Mouse (Mus musculus) G1E (cell line): ENCODE data around the gene Emilin3. TPM values are rescaled to one million over a fixed set of nuclear protein-coding genes. Genes with fewer than 3 reads are reported as not detected.

Experiments used
- ATAC-seq: 2 replicates; pipeline ENCODE4 v1.8.0; 2016; ENCODE audit warnings: mild to moderate bottlenecking; ENCODE audit not compliant: insufficient number of reproducible peaks, poor library complexity, low FRiP score, severe bottlenecking; ENCODE audit errors: extremely low read depth
- DNase-seq: peaks from one replicate; pipeline ENCODE4 v3.0.0; 2012; ENCODE audit warnings: low spot score
- H3K27me3 ChIP-seq: 2 replicates; pipeline ENCODE4 v1.6.1; 2012; ENCODE audit warnings: mild to moderate bottlenecking, low read length, inconsistent platforms; ENCODE audit not compliant: insufficient read depth
- H3K36me3 ChIP-seq: replicated peaks from 2 replicates; pipeline ENCODE3; 2012; ENCODE audit warnings: mild to moderate bottlenecking, inconsistent platforms
- H3K4me1 ChIP-seq: 2 replicates; pipeline ENCODE4 v1.6.1; 2012; ENCODE audit warnings: low read depth, low read length, inconsistent platforms, mixed read lengths; ENCODE audit not compliant: insufficient read depth
- H3K4me3 ChIP-seq: 2 replicates; pipeline ENCODE4 v1.5.1; 2012; ENCODE audit warnings: low read depth, mild to moderate bottlenecking, inconsistent platforms, low read length, moderate library complexity, mixed read lengths
- H3K9me3 ChIP-seq: replicated peaks from 2 replicates; pipeline ENCODE4 v1.6.1; 2012; ENCODE audit warnings: inconsistent platforms
- CTCF ChIP-seq: IDR thresholded peaks from 2 replicates; pipeline ENCODE4 v1.5.1; 2012; ENCODE audit warnings: low read depth, low read length, inconsistent platforms, mixed read lengths
- GATA1 ChIP-seq: IDR thresholded peaks from 2 replicates; pipeline ENCODE4 v1.6.1; 2012; ENCODE audit warnings: borderline replicate concordance, low read length, inconsistent platforms, mixed read lengths
- GATA2 ChIP-seq: IDR thresholded peaks from 2 replicates; pipeline ENCODE4 v1.6.1; 2012; ENCODE audit warnings: low read depth, low read length, inconsistent platforms, borderline replicate concordance
- POLR2AphosphoS5 ChIP-seq: IDR thresholded peaks from 2 replicates; pipeline ENCODE4 v1.6.1; 2012; ENCODE audit warnings: low read depth, low read length, inconsistent platforms; ENCODE audit not compliant: insufficient replicate concordance
- TAL1 ChIP-seq: conservative IDR thresholded peaks from 2 replicates; pipeline ENCODE4 v1.6.1; 2012; ENCODE audit warnings: low read depth, low read length, inconsistent platforms, mixed read lengths
- polyA plus RNA-seq: library from polyadenylated mRNA; stranded (reverse); fragments of >175 nt; gene quantifications from 2 replicates; pipeline ENCODE4 v1.2.3, GENCODE M21; 2012
- total RNA-seq, 2 experiments: library from RNA; stranded (forward) in 1 of 2; stranded (reverse) in 1 of 2; fragments of 200-1000 nt in 1 of 2; fragments of >200 nt in 1 of 2; fragmentation: Nextera tagmentation in 1 of 2; gene quantifications; 2 replicates each; pipeline ENCODE4 v1.2.3; 2014 to 2017

Emilin3 gene
- total and polyA plus RNA-seq, 3 experiments = 0.05 TPM; not detected in 2

DNA sequence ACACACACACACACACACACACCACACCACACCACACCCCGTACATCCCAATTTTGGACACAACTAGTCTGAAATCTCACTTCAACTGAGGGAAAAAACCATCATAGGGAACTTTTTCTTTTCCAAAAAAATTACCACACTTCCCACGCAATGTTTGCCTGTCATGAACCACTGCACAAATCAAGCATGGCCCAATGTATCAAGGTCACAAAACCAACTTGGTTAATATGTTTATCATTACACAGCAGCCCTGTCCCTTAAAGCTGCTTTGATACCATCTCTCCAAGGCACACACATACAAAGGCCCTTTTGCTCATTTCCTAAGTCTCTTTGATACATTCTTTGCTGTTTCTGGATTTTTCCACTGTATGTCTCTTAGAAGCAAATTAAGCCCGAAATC lies 40.8 kb downstream of the Emilin3 start:
- H3K4me1 ChIP-seq = peaks cover 21% of the 10 kb centered on the region
- H3K4me3 ChIP-seq = no peak overlapping the region
- ATAC-seq = no peak
- no peaks in the 10 kb centered on the region for H3K9me3 ChIP-seq
- no peak for TF ChIP-seq POLR2AphosphoS5
- no peak for TF ChIP-seq TAL1
- no peak for TF ChIP-seq GATA2
- no peak for TF ChIP-seq CTCF
- TF ChIP-seq GATA1 = no peak
- DNase-seq = no peak
- no peaks in the 10 kb centered on the region for H3K36me3 ChIP-seq
- no peaks in the 10 kb centered on the region for H3K27me3 ChIP-seq

DNA sequence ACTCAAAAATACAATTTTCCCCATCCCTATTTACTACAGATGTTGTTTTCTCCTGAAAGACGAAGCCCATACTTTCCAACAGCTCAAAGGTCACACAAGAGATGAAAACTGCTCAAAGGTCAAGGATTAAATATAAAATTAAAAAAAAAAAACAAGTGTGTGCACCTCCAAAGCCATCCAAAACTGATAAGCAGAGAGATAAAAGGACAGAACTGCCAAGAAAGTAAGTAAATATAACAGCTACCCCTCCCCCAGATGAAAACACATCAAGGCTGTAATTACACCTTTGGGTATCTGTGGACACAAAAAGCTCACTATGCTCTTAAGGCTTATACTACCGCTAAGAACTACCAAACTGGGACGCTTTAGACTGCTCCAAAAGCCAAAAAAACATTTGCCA lies 42.7 kb downstream of the Emilin3 start:
- H3K27me3 ChIP-seq = no peaks in the 10 kb centered on the region
- H3K4me1 ChIP-seq = peaks cover 21% of the 10 kb centered on the region
- ATAC-seq (no peak), DNase-seq (no peak)
- no peaks in the 10 kb centered on the region for H3K36me3 ChIP-seq
- H3K9me3 ChIP-seq = no peaks in the 10 kb centered on the region
- H3K4me3 ChIP-seq = no peak overlapping the region
- TF ChIP-seq POLR2AphosphoS5 = no peak
- no peak for TF ChIP-seq CTCF
- TF ChIP-seq GATA1 = no peak
- TF ChIP-seq GATA2 = no peak
- TF ChIP-seq TAL1 = no peak

DNA sequence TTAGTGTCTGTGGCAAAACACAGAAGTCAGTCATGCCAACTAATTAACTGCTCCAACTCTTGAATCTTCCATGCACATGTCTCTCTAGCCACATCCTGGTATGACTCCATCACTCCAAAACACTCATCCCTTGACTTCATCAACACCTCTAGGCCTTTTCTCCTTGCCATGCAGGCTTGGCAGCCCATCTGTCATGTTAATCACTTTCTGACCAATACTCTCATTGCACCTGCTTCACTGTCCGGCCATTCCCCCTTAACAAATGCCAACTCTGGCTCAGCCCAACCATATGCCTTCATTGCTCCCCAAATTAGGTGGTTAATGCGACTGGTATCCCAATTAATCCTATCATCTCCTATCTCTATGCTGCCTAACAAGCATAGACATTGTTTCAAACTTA lies 46.9 kb downstream of the Emilin3 start:
- no peak overlapping the region for H3K4me3 ChIP-seq
- no peaks in the 10 kb centered on the region for H3K36me3 ChIP-seq
- no peak for DNase-seq
- no peaks in the 10 kb centered on the region for H3K27me3 ChIP-seq
- ATAC-seq = no peak
- no peaks in the 10 kb centered on the region for H3K4me1 ChIP-seq
- TF ChIP-seq GATA2 (no peak), CTCF (no peak), POLR2AphosphoS5 (no peak), GATA1 (no peak), TAL1 (no peak)
- no peaks in the 10 kb centered on the region for H3K9me3 ChIP-seq

DNA sequence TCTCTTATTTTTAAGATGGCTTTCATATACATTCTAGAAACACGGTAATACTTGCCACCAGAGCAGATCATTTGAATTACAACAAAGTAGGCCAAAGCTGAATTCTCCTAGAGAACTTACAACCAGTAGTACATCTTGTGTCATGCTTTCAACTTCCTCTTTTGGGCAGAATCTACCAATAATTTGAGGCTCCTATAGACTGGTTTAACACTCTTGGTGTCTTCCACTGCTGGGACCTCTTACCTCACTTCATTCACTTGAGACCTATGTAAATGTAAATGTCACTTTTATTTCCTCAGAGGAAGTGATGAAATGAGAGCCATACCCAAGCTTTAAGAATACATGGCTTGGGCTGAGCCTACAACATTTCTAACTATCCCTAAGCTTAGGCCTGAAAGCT lies 48.0 kb downstream of the Emilin3 start:
- DNase-seq (no peak), ATAC-seq (peak; percentile 46)
- TF ChIP-seq GATA1 = no peak
- TF ChIP-seq TAL1 = no peak
- TF ChIP-seq CTCF = no peak
- Histone ChIP-seq H3K4me1 (no peaks in the 10 kb centered on the region), H3K27me3 (no peaks in the 10 kb centered on the region), H3K9me3 (no peaks in the 10 kb centered on the region), H3K4me3 (no peak overlapping the region), H3K36me3 (no peaks in the 10 kb centered on the region)

DNA sequence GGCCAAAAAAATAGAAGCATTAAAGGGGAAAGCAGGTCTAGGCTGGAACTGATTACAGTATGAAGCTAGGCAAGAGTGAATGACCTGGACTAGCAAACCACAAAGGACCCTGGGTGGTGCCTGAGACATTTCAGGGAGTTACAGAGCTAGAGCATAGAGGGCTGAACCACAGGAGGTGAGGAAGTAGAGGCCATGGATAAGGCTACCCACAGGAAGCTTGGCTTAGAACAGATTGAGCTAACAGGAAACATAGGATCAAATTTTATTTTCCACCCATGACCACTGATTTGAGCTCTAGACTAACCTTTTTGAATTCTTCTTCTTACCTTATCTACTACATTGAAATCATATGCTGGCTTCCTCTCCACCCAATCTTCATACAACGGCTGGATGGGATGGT lies 51.8 kb downstream of the Emilin3 start:
- TF ChIP-seq GATA2 (no peak), TAL1 (no peak), POLR2AphosphoS5 (no peak), GATA1 (no peak), CTCF (no peak)
- no peaks in the 10 kb centered on the region for H3K27me3 ChIP-seq
- DNase-seq (no peak), ATAC-seq (no peak)
- H3K9me3 ChIP-seq = no peaks in the 10 kb centered on the region
- H3K4me3 ChIP-seq = no peak overlapping the region
- H3K36me3 ChIP-seq = no peaks in the 10 kb centered on the region
- H3K4me1 ChIP-seq = no peaks in the 10 kb centered on the region

Other genes with a start within 250 kb of the Emilin3 start
- 11.1 and 17.5 TPM in 2 replicates for gene Plcg1, start 181.0 kb downstream of the Emilin3 start, total RNA-seq (2014; fragmentation: Nextera tagmentation)
- gene Plcg1, start 181.0 kb downstream of the Emilin3 start, total RNA-seq (2017) = 31.5 and 38.9 TPM in 2 replicates
- 4.1 and 5.1 TPM in 2 replicates for gene Plcg1, start 181.0 kb downstream of the Emilin3 start, polyA plus RNA-seq
- gene Zhx3, start 39.3 kb downstream of the Emilin3 start, total RNA-seq (2014; fragmentation: Nextera tagmentation) = 8.4 and 12.2 TPM in 2 replicates
- 6.7 and 8.2 TPM in 2 replicates for gene Zhx3, start 39.3 kb downstream of the Emilin3 start, total RNA-seq (2017)
- gene Zhx3, start 39.3 kb downstream of the Emilin3 start, polyA plus RNA-seq = 1.6 and 1.7 TPM in 2 replicates
- gene Lpin3, start 31.7 kb downstream of the Emilin3 start, total RNA-seq (2014; fragmentation: Nextera tagmentation) = not detected in 2 replicates
- 0.05 and 0.29 TPM in 2 replicates for gene Lpin3, start 31.7 kb downstream of the Emilin3 start, total RNA-seq (2017)
- 0.11 and 0.18 TPM in 2 replicates for gene Lpin3, start 31.7 kb downstream of the Emilin3 start, polyA plus RNA-seq
- 69.4 and 79.5 TPM in 2 replicates for gene Chd6, start 196.7 kb upstream of the Emilin3 start, total RNA-seq (2014; fragmentation: Nextera tagmentation)
- 34.2 and 39.1 TPM in 2 replicates for gene Chd6, start 196.7 kb upstream of the Emilin3 start, total RNA-seq (2017)
- gene Chd6, start 196.7 kb upstream of the Emilin3 start, polyA plus RNA-seq = 6.4 and 9.7 TPM in 2 replicates